Mouse (Mus musculus) ES-Bruce4 (cell line): Measurements from ENCODE around the gene Slfn14. TPM values are rescaled to one million over a fixed set of nuclear protein-coding genes. Genes with fewer than 3 reads are reported as not detected.
A peak's percentile ranks its signal among the peaks of the same experiment; 100 is the strongest.
"Not testable (repeated sequence)": the region's sequence is repeated elsewhere in the genome, so short reads cannot be mapped to it uniquely, and the experiment has no call there.

ENCODE experiments used
- H3K27ac ChIP-seq: 2 replicates; pipeline ENCODE4 v1.5.1; 2012; ENCODE audit warnings: low read length, inconsistent platforms; ENCODE audit not compliant: insufficient read depth
- H3K27me3 ChIP-seq: 2 replicates; pipeline ENCODE4 v1.6.1; 2012; ENCODE audit warnings: mild to moderate bottlenecking, low read length, inconsistent platforms; ENCODE audit not compliant: control insufficient read depth, poor library complexity, insufficient read depth, severe bottlenecking
- H3K36me3 ChIP-seq: 2 replicates; pipeline ENCODE4 v1.6.1; 2012; ENCODE audit warnings: inconsistent platforms, mild to moderate bottlenecking, low read length, moderate library complexity; ENCODE audit not compliant: control insufficient read depth, poor library complexity, insufficient read depth, severe bottlenecking
- H3K4me1 ChIP-seq: one replicate; pipeline ENCODE4 v1.8.1; 2011; ENCODE audit warnings: low read length; ENCODE audit not compliant: control insufficient read depth, insufficient read depth
- H3K4me3 ChIP-seq: 2 replicates; pipeline ENCODE4 v1.5.1; 2011; ENCODE audit warnings: low read depth, mild to moderate bottlenecking, low read length
- H3K9ac ChIP-seq: 2 replicates; pipeline ENCODE4 v1.6.1; 2012; ENCODE audit warnings: low read depth, mild to moderate bottlenecking, inconsistent platforms; ENCODE audit not compliant: poor library complexity, severe bottlenecking
- H3K9me3 ChIP-seq: replicated peaks from 2 replicates; pipeline ENCODE4 v1.6.1; 2012; ENCODE audit warnings: mild to moderate bottlenecking, low read length, inconsistent platforms; ENCODE audit not compliant: control insufficient read depth, poor library complexity, insufficient read depth, severe bottlenecking
- CTCF ChIP-seq: IDR thresholded peaks from one replicate; pipeline ENCODE4 v1.8.1; 2011; ENCODE audit warnings: low read depth, low read length
- EP300 ChIP-seq: IDR thresholded peaks from 2 replicates; pipeline ENCODE4 v1.6.1; 2011; ENCODE audit warnings: low read depth, low read length; ENCODE audit not compliant: insufficient read depth
- POLR2A ChIP-seq: IDR thresholded peaks from one replicate; pipeline ENCODE4 v1.8.1; 2011; ENCODE audit warnings: low read length; ENCODE audit not compliant: insufficient read depth
- polyA plus RNA-seq: library from polyadenylated mRNA; stranded (reverse); fragments of >200 nt; gene quantifications from 2 replicates; pipeline ENCODE4 v1.2.4, GENCODE M21; 2011; ENCODE audit warnings: low read depth; ENCODE audit not compliant: missing spikeins, insufficient read depth, insufficient read length

Slfn14 gene
- polyA plus RNA-seq, 1 experiment: not detected

DNA sequence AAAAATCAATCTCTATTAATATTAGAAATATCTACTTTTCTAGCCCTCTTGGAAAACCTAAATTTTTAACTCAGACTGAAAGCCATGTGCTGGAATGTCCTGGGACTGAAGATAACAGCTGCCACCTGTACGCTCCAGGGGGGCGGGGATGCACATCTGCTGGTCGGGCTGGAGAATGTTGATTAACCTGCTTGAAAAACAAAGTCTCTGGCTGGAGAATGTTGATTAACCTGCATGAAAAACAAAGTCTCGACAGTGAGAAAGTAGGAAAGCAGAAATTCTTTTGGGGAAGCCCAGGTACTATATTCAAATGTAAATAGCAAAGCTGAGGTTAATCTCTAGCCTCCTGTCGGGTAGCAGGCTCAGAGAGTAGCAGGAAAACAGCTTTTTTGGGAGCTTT, 52.9 kb downstream of the Slfn14 start:
- H3K36me3 ChIP-seq, H3K4me3 ChIP-seq, H3K4me1 ChIP-seq, H3K9ac ChIP-seq, H3K27me3 ChIP-seq: not testable (repeated sequence)
- TF ChIP-seq EP300: peak; percentile 96
- Histone ChIP-seq H3K27ac (peak overlapping the region; percentile 98), H3K9me3 (peaks cover 13% of the 10 kb centered on the region)

DNA sequence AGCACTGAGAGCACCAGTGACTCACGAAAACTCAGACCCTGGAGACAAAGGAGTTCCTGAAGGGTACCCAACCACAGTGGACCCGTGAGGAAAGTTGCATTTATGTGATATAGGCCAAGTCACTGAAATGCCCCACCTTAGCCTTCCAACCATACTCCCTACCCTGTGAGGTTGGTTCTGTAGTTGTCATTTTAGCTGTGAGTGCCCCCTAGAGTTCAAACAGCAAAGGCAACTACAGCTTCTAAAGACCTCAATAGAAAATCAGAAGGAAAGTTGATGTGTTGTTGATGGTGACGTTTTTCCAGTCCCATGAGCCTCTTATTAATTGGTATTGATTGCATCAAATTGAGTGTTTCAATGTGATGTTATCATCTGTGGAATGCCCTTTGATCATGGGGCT, 55.6 kb downstream of the Slfn14 start:
- H3K27ac ChIP-seq: peak overlapping the region; percentile 72
- H3K4me1 ChIP-seq: no peaks in the 10 kb centered on the region
- no peaks in the 10 kb centered on the region for H3K36me3 ChIP-seq
- no peaks in the 10 kb centered on the region for H3K27me3 ChIP-seq
- TF ChIP-seq CTCF (no peak), EP300 (no peak), POLR2A (no peak)
- no peak overlapping the region for H3K4me3 ChIP-seq
- 0 out of 2 replicates have a peak, but pooled peaks cover 5% of the 10 kb centered on the region for H3K9me3 ChIP-seq
- H3K9ac ChIP-seq: no peak overlapping the region

DNA sequence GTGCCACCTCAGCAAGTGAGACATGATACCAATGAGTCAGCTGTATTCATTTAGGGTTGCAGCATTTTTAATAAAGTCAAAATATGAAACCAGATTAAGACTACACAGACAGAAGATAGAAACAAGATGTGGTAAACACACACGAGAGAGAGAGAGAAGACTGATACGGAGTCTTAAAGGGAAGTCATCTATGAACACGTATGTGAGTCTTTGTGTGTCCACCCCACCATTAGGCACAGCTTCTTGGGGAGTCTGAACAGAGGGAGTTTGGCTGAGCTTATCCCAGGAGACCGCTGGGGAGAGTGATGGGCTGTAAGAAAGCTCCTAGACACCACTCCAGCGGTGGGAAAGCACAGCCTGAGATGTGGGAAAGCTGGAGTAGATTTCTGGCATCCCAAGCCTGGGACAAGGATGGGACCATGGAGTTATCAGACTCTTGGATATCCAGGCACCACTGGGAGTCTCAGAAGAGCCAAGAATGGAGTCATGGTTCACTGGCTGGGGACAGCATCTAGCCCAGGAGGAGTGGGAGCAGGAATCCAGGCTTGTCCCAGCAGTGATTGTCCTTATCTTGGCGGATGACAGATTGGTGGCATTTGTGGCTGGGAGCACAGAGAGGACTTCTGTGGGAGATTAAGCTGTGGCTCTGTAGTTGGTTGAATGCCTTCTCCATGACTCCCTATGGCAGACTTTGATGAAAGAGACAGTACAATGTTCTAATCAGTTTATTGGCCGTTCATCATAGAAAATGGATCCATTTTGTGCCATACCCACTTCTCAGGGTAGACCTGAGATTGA, 58.4 kb downstream of the Slfn14 start:
- Histone ChIP-seq H3K27me3 (no peaks in the 10 kb centered on the region), H3K36me3 (no peaks in the 10 kb centered on the region), H3K9ac (no peak overlapping the region), H3K9me3 (0 out of 2 replicates have a peak, but pooled peaks cover 2% of the 10 kb centered on the region), H3K27ac (no peak overlapping the region), H3K4me3 (no peak overlapping the region), H3K4me1 (no peaks in the 10 kb centered on the region)
- no peak for TF ChIP-seq CTCF
- no peak for TF ChIP-seq POLR2A
- no peak for TF ChIP-seq EP300

DNA sequence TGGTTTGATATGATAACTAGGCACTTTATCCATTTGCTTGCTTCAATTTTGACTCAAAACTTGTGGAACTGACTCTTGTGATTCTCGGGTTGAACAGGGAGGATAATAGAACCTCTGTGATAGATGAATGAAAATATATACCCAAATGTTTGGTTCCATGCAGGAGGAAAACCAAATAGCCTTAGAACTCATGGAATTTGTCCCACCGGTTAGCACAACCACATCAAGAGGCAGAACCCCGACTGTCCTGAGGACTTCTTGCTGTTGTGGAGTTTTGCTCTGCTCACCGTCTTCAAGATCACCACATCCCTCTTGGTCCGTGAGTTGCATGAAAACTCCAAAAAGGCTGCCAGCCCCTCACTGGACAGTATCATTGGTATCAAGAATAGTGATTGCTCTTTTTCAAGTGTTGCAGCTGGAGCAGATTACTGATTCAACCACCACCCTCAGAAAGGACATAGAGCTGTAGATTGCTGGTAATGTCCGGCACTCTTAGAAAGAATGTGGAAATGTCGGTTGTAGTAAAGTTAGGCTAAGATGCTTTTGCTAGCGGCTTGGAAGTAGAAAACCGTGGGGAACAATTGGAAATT, 61.1 kb downstream of the Slfn14 start:
- no peak for TF ChIP-seq CTCF
- TF ChIP-seq POLR2A: no peak
- no peak for TF ChIP-seq EP300
- H3K36me3 ChIP-seq: no peaks in the 10 kb centered on the region

More for the DNA sequence above, 61.1 kb downstream of the Slfn14 start:
- H3K27me3 ChIP-seq: no peaks in the 10 kb centered on the region; the same call in 1 of the 2 replicates
- H3K9me3 ChIP-seq: 0 out of 2 replicates have a peak, but pooled peaks cover 2% of the 10 kb centered on the region
- H3K4me1 ChIP-seq: no peaks in the 10 kb centered on the region
- no peak overlapping the region for H3K27ac ChIP-seq
- H3K9ac ChIP-seq: no peak overlapping the region
- peak overlapping the region; percentile 72 for H3K4me3 ChIP-seq

Other genes starting within 250 kb of the Slfn14 start
- 0.62 TPM in 1 of 2 replicates, not detected in the other for gene Slfn2, start 221.6 kb downstream of the Slfn14 start, polyA plus RNA-seq
- gene Slfn1, start 169.9 kb downstream of the Slfn14 start, polyA plus RNA-seq: not detected in 2 replicates
- not detected in 2 replicates for gene Slfn4, start 111.5 kb downstream of the Slfn14 start, polyA plus RNA-seq
- 0.41 and 1.2 TPM in 2 replicates for gene Slfn3, start 95.4 kb downstream of the Slfn14 start, polyA plus RNA-seq
- 190 and 196 TPM in 2 replicates for gene Ap2b1, start 12.3 kb upstream of the Slfn14 start, polyA plus RNA-seq
- gene Pex12, start 15.9 kb upstream of the Slfn14 start, polyA plus RNA-seq: 10.4 and 11.8 TPM in 2 replicates
- gene Rasl10b, start 122.4 kb upstream of the Slfn14 start, polyA plus RNA-seq: 1.1 and 1.6 TPM in 2 replicates
- not detected in 2 replicates for gene Gas2l2, start 142.7 kb upstream of the Slfn14 start, polyA plus RNA-seq
- gene 1700020L24Rik, start 151.0 kb upstream of the Slfn14 start, polyA plus RNA-seq: not detected in 2 replicates
- gene Mmp28, start 176.3 kb upstream of the Slfn14 start, polyA plus RNA-seq: 0.26 and 0.52 TPM in 2 replicates
- 324 and 326 TPM in 2 replicates for gene Taf15, start 186.4 kb upstream of the Slfn14 start, polyA plus RNA-seq
- not detected in 2 replicates for gene Heatr9, start 235.4 kb upstream of the Slfn14 start, polyA plus RNA-seq
- not detected in 2 replicates for gene Ccl5, start 243.8 kb upstream of the Slfn14 start, polyA plus RNA-seq